Mouse (Mus musculus) spleen, adult 2 months (tissue): Measurements from ENCODE around the gene Mapre3. TPM values are rescaled to one million over a fixed set of nuclear protein-coding genes. Genes with fewer than 3 reads are reported as not detected.

Experiments
- DNase-seq, 2 experiments: peaks; one replicate each; pipeline versions ENCODE4 v3.0.0 to v3.0.0-alpha.2; 2012 to 2021; ENCODE audit warnings: low spot score in 2 of 2, low read depth in 1 of 2
- H3K27ac ChIP-seq: fragments of 200-500 bp; 2 replicates; pipeline ENCODE4 v1.5.1; 2012; ENCODE audit warnings: low read length, inconsistent platforms; ENCODE audit not compliant: insufficient read depth
- H3K27me3 ChIP-seq: fragments of 200-500 bp; 2 replicates; pipeline ENCODE4 v1.6.1; 2012; ENCODE audit warnings: mild to moderate bottlenecking, moderate library complexity, low read length, inconsistent platforms; ENCODE audit not compliant: control insufficient read depth, insufficient read depth
- H3K36me3 ChIP-seq: fragments of 200-500 bp; 2 replicates; pipeline ENCODE4 v1.6.1; 2012; ENCODE audit warnings: mild to moderate bottlenecking, low read length, inconsistent platforms; ENCODE audit not compliant: control insufficient read depth, insufficient read depth
- H3K4me1 ChIP-seq: fragments of 200-500 bp; 2 replicates; pipeline ENCODE4 v1.6.1; 2011; ENCODE audit warnings: inconsistent platforms; ENCODE audit not compliant: control insufficient read depth, insufficient read depth, insufficient read length
- H3K4me3 ChIP-seq: fragments of 200-500 bp; 2 replicates; pipeline ENCODE4 v1.5.1; 2011; ENCODE audit warnings: mild to moderate bottlenecking, inconsistent platforms; ENCODE audit not compliant: insufficient read depth, insufficient read length; ENCODE audit errors: extremely low read depth
- CTCF ChIP-seq: fragments of 200-500 bp; IDR thresholded peaks from 2 replicates; pipeline ENCODE4 v1.5.1; 2011; ENCODE audit warnings: mild to moderate bottlenecking, inconsistent platforms; ENCODE audit not compliant: insufficient read depth, insufficient read length, insufficient replicate concordance; ENCODE audit errors: extremely low read depth
- POLR2A ChIP-seq: fragments of 200-500 bp; IDR thresholded peaks from 2 replicates; pipeline ENCODE4 v1.6.1; 2011; ENCODE audit warnings: low read depth, low read length, inconsistent platforms
- WGBS: fragments of 180-500 bp; shearing (Covaris S2); methylation state at CpG from one replicate; pipeline ENCODE4 v1.1.7; 2018; 5-methylcytosine and 5-hydroxymethylcytosine counted together
- polyA plus RNA-seq: library from polyadenylated mRNA; depleted of rRNA; stranded (reverse); fragments of >200 nt; gene quantifications from 2 replicates; pipeline ENCODE4 v1.2.3, GENCODE M21; 2012

Mapre3 gene
- polyA plus RNA-seq, 1 experiment = 12.2 TPM

GRCm38 (mm10) chr5:30780699-30781098, 33.7 kb upstream of the Mapre3 start:
- Histone ChIP-seq H3K4me1 (no peaks in the 10 kb centered on the region), H3K27me3 (no peaks in the 10 kb centered on the region), H3K36me3 (no peaks in the 10 kb centered on the region), H3K4me3 (no peak overlapping the region), H3K27ac (no peak overlapping the region)
- no peak for DNase-seq
- TF ChIP-seq POLR2A (no peak), CTCF (no peak)
- WGBS = 78% methylated on average over 9 of the region's 9 CpGs

- WGBS = 69% methylated on average over 3 of the region's 3 CpGs
- TF ChIP-seq CTCF (no peak), POLR2A (no peak)
- H3K27me3 ChIP-seq = no peaks in the 10 kb centered on the region
Measured at GRCm38 (mm10) chr5:30781147-30781546, 33.3 kb upstream of the Mapre3 start.

GRCm38 (mm10) chr5:30787381-30787780, 27.1 kb upstream of the Mapre3 start:
- no peak overlapping the region for H3K4me3 ChIP-seq
- no peaks in the 10 kb centered on the region for H3K4me1 ChIP-seq
- no peak for DNase-seq
- H3K36me3 ChIP-seq = no peaks in the 10 kb centered on the region
- 61% methylated on average over 5 of the region's 5 CpGs for WGBS
- H3K27me3 ChIP-seq = no peaks in the 10 kb centered on the region
- no peak overlapping the region for H3K27ac ChIP-seq
- TF ChIP-seq POLR2A (no peak), CTCF (no peak)

More at GRCm38 (mm10) chr5:30781147-30781546, 33.3 kb upstream of the Mapre3 start:
- H3K36me3 ChIP-seq = no peaks in the 10 kb centered on the region
- H3K4me1 ChIP-seq = no peaks in the 10 kb centered on the region
- H3K4me3 ChIP-seq = no peak overlapping the region
- DNase-seq = no peak
- H3K27ac ChIP-seq = no peak overlapping the region

GRCm38 (mm10) chr5:30790047-30790446, 24.4 kb upstream of the Mapre3 start:
- Histone ChIP-seq H3K4me3 (no peak overlapping the region), H3K27ac (no peak overlapping the region), H3K27me3 (no peaks in the 10 kb centered on the region), H3K4me1 (no peaks in the 10 kb centered on the region), H3K36me3 (no peaks in the 10 kb centered on the region)
- DNase-seq = no peak
- TF ChIP-seq POLR2A = no peak
- TF ChIP-seq CTCF = no peak
- WGBS = 83% methylated on average over 3 of the region's 3 CpGs

- H3K27me3 ChIP-seq = no peaks in the 10 kb centered on the region
- 11% methylated on average over 12 of the region's 12 CpGs for WGBS
Measured at GRCm38 (mm10) chr5:30796125-30796524, 18.3 kb upstream of the Mapre3 start.

GRCm38 (mm10) chr5:30797482-30797881, 17.0 kb upstream of the Mapre3 start:
- DNase-seq = no peak
- TF ChIP-seq CTCF (no peak), POLR2A (no peak)
- no peak overlapping the region for H3K27ac ChIP-seq
- 75% methylated on average over 7 of the region's 7 CpGs for WGBS
- H3K27me3 ChIP-seq = no peaks in the 10 kb centered on the region
- no peaks in the 10 kb centered on the region for H3K36me3 ChIP-seq
- H3K4me1 ChIP-seq = no peaks in the 10 kb centered on the region
- no peak overlapping the region for H3K4me3 ChIP-seq

More at GRCm38 (mm10) chr5:30796125-30796524, 18.3 kb upstream of the Mapre3 start:
- no peaks in the 10 kb centered on the region for H3K4me1 ChIP-seq
- TF ChIP-seq POLR2A (no peak), CTCF (peak; percentile 72)
- no peak overlapping the region for H3K4me3 ChIP-seq
- H3K36me3 ChIP-seq = no peaks in the 10 kb centered on the region
- peak in 1 of 2 experiments; percentile 59 for DNase-seq
- no peak overlapping the region for H3K27ac ChIP-seq

GRCm38 (mm10) chr5:30797982-30798381, 16.5 kb upstream of the Mapre3 start:
- DNase-seq = no peak
- TF ChIP-seq CTCF (no peak), POLR2A (no peak)
- 78% methylated on average over 8 of the region's 8 CpGs for WGBS
- Histone ChIP-seq H3K4me3 (no peak overlapping the region), H3K27ac (no peak overlapping the region), H3K27me3 (no peaks in the 10 kb centered on the region), H3K4me1 (no peaks in the 10 kb centered on the region), H3K36me3 (no peaks in the 10 kb centered on the region)
